Mouse (Mus musculus): ENCODE results near the gene Pdgfb.

- TF ChIP-seq POLR2A (IDR thresholded peaks at IDR 0.05; ENCODE audit: insufficient read length, low read depth) (no peak), MYOG (IDR thresholded peaks at IDR 0.05; ENCODE audit: control insufficient read depth in 1 of 3, insufficient read depth in 1 of 3, insufficient read length in 2 of 3, low read depth in 2 of 3) (no peak), E2F4 (IDR thresholded peaks at IDR 0.05; ENCODE audit: insufficient read depth) (no peak), USF1 (IDR thresholded peaks at IDR 0.05; ENCODE audit: low read depth) (no peak), MAX (IDR thresholded peaks at IDR 0.05; ENCODE audit: low read depth) (no peak), POLR2AphosphoS2 (IDR thresholded peaks at IDR 0.05; ENCODE audit: insufficient read length, low read depth) (no peak)
Observed at GRCm38 (mm10) chr15:79952504-79953231, 62.1 kb downstream of the Pdgfb start.
